Mouse (Mus musculus) liver, adult 2 months (tissue): ENCODE data around the gene Tmem265. TPM values are rescaled to one million over a fixed set of nuclear protein-coding genes. Genes with fewer than 3 reads are reported as not detected.

Experiments
- DNase-seq: peaks from one replicate; pipeline ENCODE4 v3.0.0-alpha.2; 2011; ENCODE audit warnings: low read depth, low spot score; ENCODE audit errors: extremely low read depth
- H3K27ac ChIP-seq: fragments of 200-500 bp; replicated peaks from 2 replicates; pipeline ENCODE4 v1.5.1; 2012; ENCODE audit warnings: low read depth, mild to moderate bottlenecking, control low read depth, inconsistent platforms, low read length; ENCODE audit not compliant: insufficient read depth
- H3K27me3 ChIP-seq: fragments of 200-500 bp; 2 replicates; pipeline ENCODE4 v1.6.1; 2012; ENCODE audit warnings: mild to moderate bottlenecking, moderate library complexity, low read length, inconsistent platforms; ENCODE audit not compliant: control insufficient read depth, insufficient read depth
- H3K36me3 ChIP-seq: fragments of 200-500 bp; 2 replicates; pipeline ENCODE4 v1.6.1; 2012; ENCODE audit warnings: low read length, inconsistent platforms; ENCODE audit not compliant: control insufficient read depth, insufficient read depth
- H3K4me1 ChIP-seq: fragments of 200-500 bp; 2 replicates; pipeline ENCODE4 v1.6.1; 2011; ENCODE audit warnings: low read length; ENCODE audit not compliant: control insufficient read depth, insufficient read depth
- H3K4me3 ChIP-seq: fragments of 200-500 bp; 2 replicates; pipeline ENCODE4 v1.5.1; 2011; ENCODE audit warnings: low read depth, mild to moderate bottlenecking, control low read depth, low read length, moderate library complexity; ENCODE audit not compliant: insufficient read depth
- H3K79me2 ChIP-seq: fragments of 200-500 bp; 2 replicates; pipeline ENCODE4 v1.6.1; 2012; ENCODE audit warnings: inconsistent platforms, mild to moderate bottlenecking, low read length, moderate library complexity; ENCODE audit not compliant: control insufficient read depth, insufficient read depth
- H3K9ac ChIP-seq: fragments of 200-500 bp; 2 replicates; pipeline ENCODE4 v1.6.1; 2012; ENCODE audit warnings: low read depth, mild to moderate bottlenecking, control low read depth, inconsistent platforms, low read length
- CTCF ChIP-seq: fragments of 200-500 bp; IDR thresholded peaks from 2 replicates; pipeline ENCODE4 v1.5.1; 2011; ENCODE audit warnings: low read depth, low read length, control low read depth
- POLR2A ChIP-seq: fragments of 200-500 bp; IDR thresholded peaks from 2 replicates; pipeline ENCODE4 v1.6.1; 2011; ENCODE audit warnings: low read length, control low read depth; ENCODE audit not compliant: insufficient read depth; ENCODE audit errors: extremely low read depth
- WGBS: fragments of 180-500 bp; shearing (Covaris S2); methylation state at CpG from one replicate; pipeline ENCODE4 v1.1.7; 2018; 5-methylcytosine and 5-hydroxymethylcytosine counted together
- polyA plus RNA-seq: library from polyadenylated mRNA; depleted of rRNA; stranded (reverse); fragments of >200 nt; gene quantifications from 2 replicates; pipeline ENCODE4 v1.2.3, GENCODE M21; 2012
- total RNA-seq: library from RNA; depleted of rRNA; stranded (reverse); fragments of >200 nt; gene quantifications from 2 replicates; pipeline ENCODE4 v1.2.3, GENCODE M21; 2014

The Tmem265 gene
- total and polyA plus RNA-seq, 2 experiments, result 2.7 TPM; not detected in 1

DNA sequence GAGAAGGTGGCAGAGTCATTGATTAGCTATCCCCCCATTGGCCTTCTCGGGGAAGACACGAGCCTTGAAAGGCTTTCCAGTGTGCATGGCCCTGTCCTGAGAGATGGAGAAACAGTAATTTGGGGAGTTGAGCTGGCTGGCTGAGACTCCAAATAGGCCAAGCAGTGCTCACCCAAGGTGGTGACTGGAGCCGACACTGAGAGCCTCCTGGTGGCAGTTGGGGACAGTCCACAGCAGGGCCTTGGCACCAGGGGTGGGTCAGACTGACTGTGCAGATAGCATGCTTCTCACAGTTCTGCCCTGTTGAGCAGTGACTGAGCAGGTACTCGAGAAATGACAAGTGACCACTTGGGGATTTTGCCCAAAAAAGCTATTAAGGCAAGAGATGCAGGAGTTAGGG, 40.5 kb downstream of the Tmem265 start:
- Histone ChIP-seq H3K9ac (no peak overlapping the region), H3K4me1 (no peaks in the 10 kb centered on the region), H3K27ac (no peak overlapping the region), H3K79me2 (no peaks in the 10 kb centered on the region), H3K27me3 (no peaks in the 10 kb centered on the region), H3K36me3 (peaks cover 11% of the 10 kb centered on the region; the same call in 1 of the 2 replicates), H3K4me3 (no peak overlapping the region)
- TF ChIP-seq CTCF, result no peak
- TF ChIP-seq POLR2A, result no peak
- 82% methylated on average over 4 of the region's 4 CpGs for WGBS
- DNase-seq, result no peak

DNA sequence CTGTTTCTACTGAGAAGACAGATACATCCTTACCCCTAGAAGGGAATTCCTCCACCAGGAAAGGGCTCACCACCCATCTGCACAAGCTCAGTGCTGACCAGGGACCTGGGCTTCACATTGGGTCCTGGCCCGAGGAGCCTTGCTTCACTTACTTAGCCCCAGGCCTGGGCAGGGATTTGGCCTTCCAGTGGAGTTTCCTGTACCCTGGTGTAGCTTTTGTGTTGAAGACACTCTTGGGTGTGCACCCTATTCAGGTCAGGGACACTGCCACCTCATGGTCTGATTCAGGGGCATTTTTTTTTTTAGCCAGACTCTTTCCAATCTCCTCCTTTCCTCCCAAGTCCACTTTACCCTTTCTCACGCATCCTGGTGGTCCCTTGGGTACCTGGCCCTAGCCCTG, 41.7 kb downstream of the Tmem265 start:
- no peak for DNase-seq
- no peak overlapping the region for H3K4me3 ChIP-seq
- TF ChIP-seq POLR2A (no peak), CTCF (no peak)
- H3K9ac ChIP-seq, result no peak overlapping the region
- peaks cover 11% of the 10 kb centered on the region; the same call in 1 of the 2 replicates for H3K36me3 ChIP-seq
- H3K27ac ChIP-seq, result no peak overlapping the region
- WGBS, result 96% methylated on average over 2 of the region's 2 CpGs
- H3K4me1 ChIP-seq, result no peaks in the 10 kb centered on the region
- no peaks in the 10 kb centered on the region for H3K27me3 ChIP-seq
- no peaks in the 10 kb centered on the region for H3K79me2 ChIP-seq

DNA sequence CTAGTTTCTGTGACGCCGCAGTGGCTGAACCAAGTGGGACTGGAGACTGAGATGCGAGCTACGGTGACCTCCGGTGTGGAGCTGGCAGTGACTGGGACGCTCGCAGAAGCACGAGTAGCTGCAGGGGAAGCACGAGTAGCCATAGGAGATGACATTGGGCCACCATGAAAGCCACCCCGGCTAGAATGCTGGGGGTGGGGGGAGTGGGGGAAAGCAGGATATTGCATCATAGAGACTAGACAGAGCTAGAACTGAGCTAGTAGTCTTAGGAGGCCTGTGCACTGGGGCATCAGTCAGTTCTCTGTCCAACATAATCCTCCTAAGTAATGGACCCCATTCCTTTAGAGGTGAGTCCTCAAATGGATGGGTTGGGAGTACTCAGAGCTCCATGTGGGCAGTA, 43.1 kb downstream of the Tmem265 start:
- Histone ChIP-seq H3K9ac (no peak overlapping the region), H3K27ac (no peak overlapping the region), H3K27me3 (no peaks in the 10 kb centered on the region), H3K36me3 (peaks cover 2% of the 10 kb centered on the region; the same call in 1 of the 2 replicates), H3K4me1 (no peaks in the 10 kb centered on the region), H3K79me2 (no peaks in the 10 kb centered on the region), H3K4me3 (no peak overlapping the region)
- DNase-seq, result no peak
- WGBS, result 87% methylated on average over 10 of the region's 10 CpGs
- TF ChIP-seq POLR2A (no peak), CTCF (no peak)

DNA sequence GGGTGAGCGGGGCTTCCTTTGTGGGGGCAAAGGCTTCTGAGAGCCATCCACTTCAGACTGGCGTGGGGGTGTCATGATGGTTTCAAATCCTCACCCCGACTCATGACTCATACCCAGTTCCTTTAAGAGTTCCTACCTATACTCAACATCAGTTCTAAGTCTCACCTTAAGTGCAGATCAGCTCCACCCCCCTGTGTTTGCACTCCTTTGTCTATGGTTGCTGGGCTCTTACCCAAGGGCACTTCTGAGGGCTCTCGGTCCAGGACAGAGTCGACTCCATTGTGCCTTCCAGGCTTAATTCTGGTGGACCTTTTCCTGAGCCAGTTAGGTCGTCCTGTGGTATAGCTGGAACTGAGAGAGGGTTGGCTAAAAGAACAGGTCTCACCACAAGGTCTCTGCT, 46.0 kb downstream of the Tmem265 start:
- no peak for DNase-seq
- Histone ChIP-seq H3K9ac (no peak overlapping the region), H3K4me3 (no peak overlapping the region), H3K4me1 (no peaks in the 10 kb centered on the region), H3K36me3 (peaks cover 2% of the 10 kb centered on the region; the same call in 1 of the 2 replicates), H3K79me2 (no peaks in the 10 kb centered on the region), H3K27ac (no peak overlapping the region), H3K27me3 (no peaks in the 10 kb centered on the region)
- TF ChIP-seq CTCF, result no peak
- TF ChIP-seq POLR2A, result no peak
- 85% methylated on average over 6 of the region's 6 CpGs for WGBS

DNA sequence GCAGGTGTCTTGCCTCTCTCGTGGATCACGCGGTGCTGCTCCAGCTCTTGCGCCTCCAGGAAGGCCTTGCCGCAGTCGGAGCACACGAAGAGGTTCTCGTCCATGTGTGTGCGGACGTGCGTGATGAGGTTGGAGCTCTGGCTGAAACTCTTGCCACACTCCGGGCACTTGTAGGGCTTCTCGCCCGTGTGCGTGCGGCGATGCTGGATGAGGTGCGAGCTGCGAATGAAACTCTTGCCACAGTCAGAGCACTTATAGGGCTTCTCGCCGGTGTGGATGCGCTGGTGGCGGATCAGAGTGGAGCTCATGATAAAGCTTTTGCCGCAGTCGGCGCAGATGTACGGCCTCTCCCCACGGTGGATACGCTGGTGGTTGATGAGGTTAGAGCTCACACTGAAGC, 49.8 kb downstream of the Tmem265 start:
- no peak overlapping the region for H3K4me3 ChIP-seq
- H3K36me3 ChIP-seq, result no peaks in the 10 kb centered on the region; the same call in 1 of the 2 replicates
- H3K27me3 ChIP-seq, result no peaks in the 10 kb centered on the region
- TF ChIP-seq POLR2A (no peak), CTCF (no peak)
- no peak overlapping the region for H3K27ac ChIP-seq
- 0 out of 2 replicates have a peak, but pooled peaks cover 3% of the 10 kb centered on the region for H3K79me2 ChIP-seq
- DNase-seq, result no peak
- WGBS, result 96% methylated on average over 29 of the region's 29 CpGs
- H3K9ac ChIP-seq, result no peak overlapping the region
- H3K4me1 ChIP-seq, result peaks cover 3% of the 10 kb centered on the region; the same call in 1 of the 2 replicates

DNA sequence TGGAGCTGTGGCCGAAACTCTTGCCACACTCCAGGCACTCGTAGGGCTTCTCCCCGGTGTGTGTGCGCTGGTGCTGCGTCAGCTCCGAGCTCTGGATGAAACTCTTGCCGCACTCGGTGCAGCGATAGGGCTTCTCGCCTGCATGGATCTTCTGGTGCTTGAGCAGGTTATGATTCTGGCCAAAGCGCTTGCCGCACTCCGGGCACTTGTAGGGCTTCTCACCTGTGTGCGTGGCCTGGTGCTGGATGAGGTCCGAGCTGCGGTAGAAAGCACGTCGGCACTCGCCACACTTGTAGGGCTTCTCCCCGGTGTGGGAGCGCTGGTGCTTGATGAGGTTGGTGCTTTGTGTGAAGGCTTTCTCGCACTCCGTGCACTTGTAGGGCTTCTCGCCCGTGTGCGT, 50.4 kb downstream of the Tmem265 start:
- H3K9ac ChIP-seq, result no peak overlapping the region
- peaks cover 3% of the 10 kb centered on the region; the same call in 1 of the 2 replicates for H3K4me1 ChIP-seq
- H3K79me2 ChIP-seq, result 0 out of 2 replicates have a peak, but pooled peaks cover 3% of the 10 kb centered on the region
- no peak for TF ChIP-seq POLR2A
- no peak for TF ChIP-seq CTCF
- no peak for DNase-seq
- H3K27ac ChIP-seq, result no peak overlapping the region
- H3K27me3 ChIP-seq, result no peaks in the 10 kb centered on the region
- WGBS, result 98% methylated on average over 26 of the region's 26 CpGs
- H3K4me3 ChIP-seq, result no peak overlapping the region
- no peaks in the 10 kb centered on the region; the same call in 1 of the 2 replicates for H3K36me3 ChIP-seq
